Mouse (Mus musculus): ENCODE measurements around the gene Tpk1. TPM values are rescaled to one million over a fixed set of nuclear protein-coding genes. Genes with fewer than 3 reads are reported as not detected.

Gene Tpk1
- total and polyA plus RNA-seq, 3 experiments = 3.5 to 12.6 TPM; not detected in 1

GRCm38 (mm10) chr6:43449498-43449897 lies 216.6 kb downstream of the Tpk1 start:
- no peak overlapping the region for H3K9ac ChIP-seq (ENCODE audit: control insufficient read depth, low read depth, low read length, poor library complexity, severe bottlenecking)
- no peaks in the 10 kb centered on the region for H3K36me3 ChIP-seq (ENCODE audit: control insufficient read depth in 1 of 2, insufficient read depth in 2 of 2, low read length in 2 of 2)
- H3K27me3 ChIP-seq (ENCODE audit: control insufficient read depth in 1 of 2, insufficient read depth in 2 of 2, low read length in 2 of 2) = no peaks in the 10 kb centered on the region
- DNase-seq (ENCODE audit: low read depth, low spot score) = peak; percentile 6
- no peak overlapping the region for H3K4me3 ChIP-seq (ENCODE audit: control insufficient read depth in 1 of 2, insufficient read depth in 1 of 2, low read depth in 2 of 2, low read length in 2 of 2)
- TF ChIP-seq UBTF (IDR thresholded peaks at IDR 0.05; ENCODE audit: borderline replicate concordance, insufficient read depth, low read depth, low read length) (no peak), CTCF (IDR thresholded peaks at IDR 0.05 in 2 of 3, conservative IDR thresholded peaks at IDR 0.05 in 1 of 3; ENCODE audit: control insufficient read depth in 1 of 3, insufficient read depth in 1 of 3, low read depth in 2 of 3, low read length in 3 of 3, poor library complexity in 1 of 3, severe bottlenecking in 1 of 3) (no peak), POLR2A (IDR thresholded peaks at IDR 0.05; ENCODE audit: control insufficient read depth in 1 of 2, insufficient read depth in 1 of 2, low read depth in 1 of 2, low read length in 2 of 2, poor library complexity in 1 of 2) (no peak), KAT2A (conservative IDR thresholded peaks at IDR 0.05; ENCODE audit: low read depth, low read length) (no peak), CHD2 (IDR thresholded peaks at IDR 0.05; ENCODE audit: low read length) (no peak), RCOR1 (IDR thresholded peaks at IDR 0.05; ENCODE audit: low read depth, low read length) (no peak), USF1 (IDR thresholded peaks at IDR 0.05; ENCODE audit: low read depth, low read length) (no peak), MAZ (IDR thresholded peaks at IDR 0.05; ENCODE audit: low read depth, low read length) (no peak), MXI1 (IDR thresholded peaks at IDR 0.05; ENCODE audit: low read depth, low read length) (no peak), ZNF384 (IDR thresholded peaks at IDR 0.05; ENCODE audit: low read depth, low read length) (no peak), TAL1 (IDR thresholded peaks at IDR 0.05; ENCODE audit: low read length) (no peak), MYB (IDR thresholded peaks at IDR 0.05; ENCODE audit: low read depth, low read length) (no peak), POLR2AphosphoS2 (IDR thresholded peaks at IDR 0.05; ENCODE audit: low read length) (no peak), JUND (IDR thresholded peaks at IDR 0.05; ENCODE audit: low read depth, low read length) (no peak), GATA1 (IDR thresholded peaks at IDR 0.05; ENCODE audit: low read depth, low read length) (no peak), MAFK (IDR thresholded peaks at IDR 0.05; ENCODE audit: borderline replicate concordance, low read depth, low read length) (no peak)
- H3K4me1 ChIP-seq (ENCODE audit: control insufficient read depth in 1 of 2, insufficient read depth in 2 of 2, low read length in 2 of 2) = no peaks in the 10 kb centered on the region
- no peaks in the 10 kb centered on the region for H3K9me3 ChIP-seq (replicated peaks; ENCODE audit: insufficient read depth, low read length)
- no peak overlapping the region for H3K27ac ChIP-seq (ENCODE audit: control insufficient read depth, low read depth, low read length)
- no peaks in the 10 kb centered on the region for H3K79me2 ChIP-seq (ENCODE audit: control insufficient read depth, insufficient read depth, low read length, poor library complexity)

- H3K27ac ChIP-seq (ENCODE audit: control insufficient read depth, low read depth, low read length) = no peak overlapping the region
- TF ChIP-seq POLR2AphosphoS2 (IDR thresholded peaks at IDR 0.05; ENCODE audit: low read length) (no peak), NRF1 (IDR thresholded peaks at IDR 0.05; ENCODE audit: insufficient read depth, low read depth, low read length, poor library complexity, severe bottlenecking) (no peak), ZNF384 (IDR thresholded peaks at IDR 0.05; ENCODE audit: low read depth, low read length) (no peak), JUND (IDR thresholded peaks at IDR 0.05; ENCODE audit: low read depth, low read length) (no peak), POLR2AphosphoS5 (IDR thresholded peaks at IDR 0.05; ENCODE audit: borderline replicate concordance, low read depth, low read length) (no peak), TAL1 (IDR thresholded peaks at IDR 0.05; ENCODE audit: low read length) (no peak), ELF1 (IDR thresholded peaks at IDR 0.05; ENCODE audit: low read depth, low read length) (no peak), MXI1 (IDR thresholded peaks at IDR 0.05; ENCODE audit: low read depth, low read length) (no peak), BHLHE40 (IDR thresholded peaks at IDR 0.05; ENCODE audit: borderline replicate concordance, low read depth, low read length) (no peak), UBTF (IDR thresholded peaks at IDR 0.05; ENCODE audit: borderline replicate concordance, insufficient read depth, low read depth, low read length) (no peak), MAFK (IDR thresholded peaks at IDR 0.05; ENCODE audit: borderline replicate concordance, low read depth, low read length) (no peak), MEF2A (IDR thresholded peaks at IDR 0.05; ENCODE audit: extremely low read depth, insufficient replicate concordance, low read depth, low read length, poor library complexity, severe bottlenecking) (no peak), GABPA (IDR thresholded peaks at IDR 0.05; ENCODE audit: low read depth, low read length) (no peak), CHD2 (IDR thresholded peaks at IDR 0.05; ENCODE audit: low read length) (no peak), SMC3 (IDR thresholded peaks at IDR 0.05; ENCODE audit: low read depth, low read length) (no peak), MYB (IDR thresholded peaks at IDR 0.05; ENCODE audit: low read depth, low read length) (no peak)
- H3K9ac ChIP-seq (ENCODE audit: control insufficient read depth, low read depth, low read length, poor library complexity, severe bottlenecking) = no peak overlapping the region
- no peaks in the 10 kb centered on the region for H3K9me3 ChIP-seq (replicated peaks; ENCODE audit: insufficient read depth, low read length)
- no peaks in the 10 kb centered on the region for H3K79me2 ChIP-seq (ENCODE audit: control insufficient read depth, insufficient read depth, low read length, poor library complexity)
- no peaks in the 10 kb centered on the region for H3K36me3 ChIP-seq (ENCODE audit: control insufficient read depth in 1 of 2, insufficient read depth in 2 of 2, low read length in 2 of 2)
- H3K4me1 ChIP-seq (ENCODE audit: control insufficient read depth in 1 of 2, insufficient read depth in 2 of 2, low read length in 2 of 2) = no peaks in the 10 kb centered on the region
- H3K4me3 ChIP-seq (ENCODE audit: control insufficient read depth in 1 of 2, insufficient read depth in 1 of 2, low read depth in 2 of 2, low read length in 2 of 2) = no peak overlapping the region
- no peaks in the 10 kb centered on the region for H3K27me3 ChIP-seq (ENCODE audit: control insufficient read depth in 1 of 2, insufficient read depth in 2 of 2, low read length in 2 of 2)
- DNase-seq (ENCODE audit: low read depth, low spot score) = no peak
Measured at GRCm38 (mm10) chr6:43445856-43446255, 220.2 kb downstream of the Tpk1 start.
